Mouse (Mus musculus) activated CD4-positive, CD25-positive, alpha-beta regulatory T cell, adult 4 months (primary cell): Measurements from ENCODE around the gene Pola2. TPM values are rescaled to one million over a fixed set of nuclear protein-coding genes. Genes with fewer than 3 reads are reported as not detected.

Source experiments
- ATAC-seq: one replicate; pipeline ENCODE4 v1.8.0; 2017
- polyA plus RNA-seq, 2 experiments: library from polyadenylated mRNA; unstranded; fragments of 100-300 nt; shearing (Covaris generic); gene quantifications; one replicate each; pipeline ENCODE4 v1.2.1; 2017

Gene Pola2
- polyA plus RNA-seq, 2 experiments from 2014 or later = 16.5 to 17.5 TPM

GRCm38 (mm10) chr19:5893282-5894001 lies 70.6 kb downstream of the Pola2 start:
- ATAC-seq = no peak

GRCm38 (mm10) chr19:5892735-5893134 lies 71.3 kb downstream of the Pola2 start:
- ATAC-seq = no peak

GRCm38 (mm10) chr19:5892262-5892661 lies 71.7 kb downstream of the Pola2 start:
- no peak for ATAC-seq

GRCm38 (mm10) chr19:5891521-5892258 lies 72.3 kb downstream of the Pola2 start:
- no peak for ATAC-seq

Other genes starting within 250 kb of the Pola2 start
- gene Ehbp1l1, start 237.9 kb downstream of the Pola2 start, polyA plus RNA-seq = 10 to 100 TPM; 16.5 to 26.4 TPM
- gene Fam89b, start 234.5 kb downstream of the Pola2 start, polyA plus RNA-seq = 10 to 100 TPM; 20.1 to 44.7 TPM
- gene Ltbp3, start 223.3 kb downstream of the Pola2 start, polyA plus RNA-seq = not detected
- gene Scyl1, start 192.8 kb downstream of the Pola2 start, polyA plus RNA-seq = 10 to 100 TPM in 1 of 2 experiments, 1 to 10 TPM in 1; 8.4 to 16.8 TPM
- gene Frmd8, start 88.9 kb downstream of the Pola2 start, polyA plus RNA-seq = 10 to 100 TPM; 70.6 to 78.6 TPM
- gene Slc25a45, start 86.4 kb downstream of the Pola2 start, polyA plus RNA-seq = 10 to 100 TPM; 43.3 to 60.2 TPM
- gene Tigd3, start 70.1 kb downstream of the Pola2 start, polyA plus RNA-seq = under 1 TPM; 0.29 to 0.58 TPM
- 100 to 1,000 TPM; 123 to 178 TPM for gene Dpf2, start 51.2 kb downstream of the Pola2 start, polyA plus RNA-seq
- gene Cdc42ep2, start 39.4 kb downstream of the Pola2 start, polyA plus RNA-seq = under 1 TPM in 1 of 2 experiments, not detected in 1; 0.25 TPM
- gene Slc22a20, start 21.9 kb upstream of the Pola2 start, polyA plus RNA-seq = not detected
- 10 to 100 TPM; 48.8 to 56.7 TPM for gene Capn1, start 51.7 kb upstream of the Pola2 start, polyA plus RNA-seq
- 10 to 100 TPM; 12.2 to 15.7 TPM for gene Syvn1, start 82.4 kb upstream of the Pola2 start, polyA plus RNA-seq
- gene Mrpl49, start 93.6 kb upstream of the Pola2 start, polyA plus RNA-seq = 10 to 100 TPM; 31.3 to 38.5 TPM
- gene Fau, start 93.6 kb upstream of the Pola2 start, polyA plus RNA-seq = 1,000 to 10,000 TPM; 2,454 to 3,437 TPM
- gene Znhit2, start 97.0 kb upstream of the Pola2 start, polyA plus RNA-seq = 10 to 100 TPM; 10.3 to 11.0 TPM
- 1 to 10 TPM; 5.4 to 9.2 TPM for gene Tm7sf2, start 104.2 kb upstream of the Pola2 start, polyA plus RNA-seq
- 10 to 100 TPM; 34.1 to 34.6 TPM for gene Vps51, start 113.0 kb upstream of the Pola2 start, polyA plus RNA-seq
- gene Tmem262, start 115.8 kb upstream of the Pola2 start, polyA plus RNA-seq = not detected
- gene Gm28374, start 118.1 kb upstream of the Pola2 start, polyA plus RNA-seq = under 1 TPM in 1 of 2 experiments, not detected in 1; 0.69 TPM
- gene Zfpl1, start 120.8 kb upstream of the Pola2 start, polyA plus RNA-seq = 10 to 100 TPM; 26.9 to 43.8 TPM
- gene Cdca5, start 120.8 kb upstream of the Pola2 start, polyA plus RNA-seq = 1 to 10 TPM; 6.7 to 9.3 TPM
- gene AC131692.1, start 130.2 kb upstream of the Pola2 start, polyA plus RNA-seq = not detected
- gene Naaladl1, start 141.6 kb upstream of the Pola2 start, polyA plus RNA-seq = not detected
- 1 to 10 TPM; 2.5 to 2.6 TPM for gene Sac3d1, start 154.4 kb upstream of the Pola2 start, polyA plus RNA-seq
- 10 to 100 TPM; 17.4 to 25.2 TPM for gene Snx15, start 164.1 kb upstream of the Pola2 start, polyA plus RNA-seq
- gene Batf2, start 176.8 kb upstream of the Pola2 start, polyA plus RNA-seq = not detected
- 10 to 100 TPM; 16.9 to 20.1 TPM for gene Arl2, start 177.3 kb upstream of the Pola2 start, polyA plus RNA-seq
- gene Majin, start 220.2 kb upstream of the Pola2 start, polyA plus RNA-seq = under 1 TPM in 1 of 2 experiments, not detected in 1; 0.60 TPM